Comparison of ENCODE assay signal across 8 mouse cellular contexts in the genomic region with DNA sequence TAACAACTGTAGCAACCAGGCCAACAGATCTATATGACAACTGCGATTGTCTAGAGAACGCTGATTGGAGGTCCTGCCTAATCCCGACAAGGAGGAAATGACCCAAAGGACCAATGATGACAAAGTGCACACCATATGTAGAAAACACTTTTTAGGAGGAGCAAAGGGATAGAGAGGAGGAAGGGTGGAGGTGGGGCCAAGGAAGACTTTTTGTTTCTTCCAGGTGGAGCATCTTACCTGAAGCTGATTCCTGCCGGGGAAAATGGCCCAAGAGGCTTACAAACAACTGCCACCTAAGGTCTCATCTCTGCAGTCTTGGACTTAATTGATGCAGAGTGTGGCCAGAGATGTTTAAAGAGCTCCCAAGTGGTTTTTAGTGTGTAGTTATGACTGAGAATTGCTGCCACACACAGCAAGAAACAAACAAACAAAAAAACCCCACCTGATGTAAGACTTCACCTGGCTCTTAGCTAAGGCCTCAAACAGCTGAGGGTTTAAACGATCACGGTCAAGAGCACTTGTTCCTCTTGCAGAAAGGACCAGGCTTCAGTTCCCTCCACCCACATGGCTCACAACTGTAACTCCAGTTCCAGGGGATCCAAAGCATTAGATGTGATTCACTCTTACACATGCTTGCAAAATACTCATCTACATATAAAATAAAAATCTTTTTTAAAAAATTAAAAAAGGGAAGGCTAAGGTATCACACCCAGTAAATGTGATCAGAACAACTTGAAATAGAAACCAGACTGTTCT. TPM values are rescaled to one million over a fixed set of nuclear protein-coding genes. Genes with fewer than 3 reads are reported as not detected.
DNase-seq lines count a peak whose midpoint lies in the region; ATAC-seq and TF ChIP-seq lines count a peak whose summit lies in the region.

No protein-coding gene starts in this region.

- DNase-seq in heart, postnatal 25 days (ENCODE audit: low spot score) = no peak
- DNase-seq in ES-E14 (ENCODE audit: low read depth, low spot score) = no peak
- no peak for DNase-seq in heart, postnatal 0 days (ENCODE audit: low spot score)
- DNase-seq in midbrain, embryonic 11.5 days (ENCODE audit: low spot score, missing footprints) = peak; percentile 78
- no peak for DNase-seq in right cerebral cortex, postnatal 36 days (ENCODE audit: low spot score in 2 of 2)
- no peak for DNase-seq in kidney, postnatal 36 days
- DNase-seq in layer of hippocampus, postnatal 14 days (ENCODE audit: low spot score in 2 of 2) = no peak

- H3K4me2 ChIP-seq in heart, embryonic 12.5 days = peak overlapping the region; percentile 72
- H3K4me2 ChIP-seq in heart, postnatal 0 days (ENCODE audit: low read depth, low read length) = peak overlapping the region; percentile 76
- H3K4me2 ChIP-seq in midbrain, embryonic 11.5 days = peak overlapping the region; percentile 43

- H3K9ac ChIP-seq in heart, embryonic 12.5 days = peak overlapping the region; percentile 94; the same call in 1 of the 2 replicates
- peak overlapping the region; percentile 98 for H3K9ac ChIP-seq in ES-E14 (ENCODE audit: insufficient read depth, low read depth, low read length, poor library complexity, severe bottlenecking)
- H3K9ac ChIP-seq in heart, postnatal 0 days (replicated peaks; ENCODE audit: low read depth, low read length) = peak overlapping the region; percentile 86; the same call in 1 of the 2 replicates
- peak overlapping the region; percentile 99 for H3K9ac ChIP-seq in midbrain, embryonic 11.5 days (ENCODE audit: low read length)

- peaks cover 12% of the 10 kb centered on the region for H3K36me3 ChIP-seq in heart, embryonic 12.5 days
- H3K36me3 ChIP-seq in ES-E14 (ENCODE audit: control insufficient read depth, insufficient read depth, low read length, poor library complexity, severe bottlenecking) = peaks cover 10% of the 10 kb centered on the region
- H3K36me3 ChIP-seq in heart, postnatal 0 days (replicated peaks; ENCODE audit: control insufficient read depth, insufficient read depth, low read length) = peaks cover 7% of the 10 kb centered on the region
- no peaks in the 10 kb centered on the region for H3K36me3 ChIP-seq in midbrain, embryonic 11.5 days (ENCODE audit: control insufficient read depth, insufficient read depth, low read length)

- peak overlapping the region; percentile 77 for H3K4me3 ChIP-seq in heart, embryonic 12.5 days
- peak overlapping the region; percentile 86 to 88 for H3K4me3 ChIP-seq in ES-E14 (ENCODE audit: insufficient read depth in 1 of 2, low read depth in 1 of 2, low read length in 2 of 2, poor library complexity in 1 of 2, severe bottlenecking in 1 of 2)
- peak overlapping the region; percentile 72 for H3K4me3 ChIP-seq in heart, postnatal 0 days (ENCODE audit: low read depth, low read length)
- H3K4me3 ChIP-seq in midbrain, embryonic 11.5 days (ENCODE audit: low read depth, low read length) = peak overlapping the region; percentile 96

- peaks cover 16% of the 10 kb centered on the region for H3K4me1 ChIP-seq in heart, embryonic 12.5 days (replicated peaks)
- peaks cover 0 to 6% of the 10 kb centered on the region in 2 experiments; a peak in 3 of 4 replicates for H3K4me1 ChIP-seq in ES-E14 (ENCODE audit: control insufficient read depth in 2 of 2, insufficient read depth in 2 of 2, low read length in 2 of 2, poor library complexity in 1 of 2)
- H3K4me1 ChIP-seq in heart, postnatal 0 days (ENCODE audit: control insufficient read depth, insufficient read depth) = 0 out of 2 replicates have a peak, but pooled peaks cover 7% of the 10 kb centered on the region
- H3K4me1 ChIP-seq in midbrain, embryonic 11.5 days (ENCODE audit: control insufficient read depth, insufficient read depth, low read length) = peaks cover 14% of the 10 kb centered on the region; the same call in 1 of the 2 replicates

- intact Hi-C loops in heart, postnatal 25 days (cut with DNase I) = no loop called here

- no peaks in the 10 kb centered on the region for H3K9me3 ChIP-seq in heart, embryonic 12.5 days (replicated peaks)
- no peaks in the 10 kb centered on the region for H3K9me3 ChIP-seq in ES-E14 (ENCODE audit: control insufficient read depth, insufficient read depth, low read depth, low read length)
- H3K9me3 ChIP-seq in heart, postnatal 0 days (replicated peaks; ENCODE audit: control insufficient read depth, low read length) = no peaks in the 10 kb centered on the region
- no peaks in the 10 kb centered on the region for H3K9me3 ChIP-seq in midbrain, embryonic 11.5 days (ENCODE audit: control insufficient read depth, low read length)

- no peaks in the 10 kb centered on the region for H3K27me3 ChIP-seq in heart, embryonic 12.5 days (replicated peaks)
- no peaks in the 10 kb centered on the region for H3K27me3 ChIP-seq in heart, postnatal 0 days (ENCODE audit: control insufficient read depth, insufficient read depth, low read length)
- no peaks in the 10 kb centered on the region for H3K27me3 ChIP-seq in midbrain, embryonic 11.5 days (ENCODE audit: control insufficient read depth, insufficient read depth, low read length)

- peak overlapping the region; percentile 78 for H3K27ac ChIP-seq in heart, embryonic 12.5 days (ENCODE audit: poor library complexity, severe bottlenecking)
- H3K27ac ChIP-seq in ES-E14 (ENCODE audit: insufficient read depth, low read depth, low read length, poor library complexity, severe bottlenecking) = peak overlapping the region; percentile 56; the same call in 1 of the 2 replicates
- H3K27ac ChIP-seq in heart, postnatal 0 days (ENCODE audit: low read depth) = peak overlapping the region; percentile 89
- H3K27ac ChIP-seq in midbrain, embryonic 11.5 days (ENCODE audit: low read depth, low read length) = peak overlapping the region; percentile 88

- in situ Hi-C loops in ES-E14 (cut with MboI; ENCODE audit: low sequenced_read_pairs in 2 of 2, unreplicated experiment in 2 of 2) = no loop called here

- 71% methylated on average over 6 of the region's 6 CpGs for WGBS in heart, embryonic 12.5 days
- 67% methylated on average over 6 of the region's 6 CpGs for WGBS in heart, postnatal 0 days
- WGBS in midbrain, embryonic 11.5 days = 78% methylated on average over 6 of the region's 6 CpGs

- TF ChIP-seq EP300 in heart, postnatal 0 days (IDR thresholded peaks at IDR 0.05; ENCODE audit: low read depth) = no peak

- no peak for TF ChIP-seq CTCF in heart, postnatal 0 days (IDR thresholded peaks at IDR 0.05; ENCODE audit: low read depth)

- no peak for ATAC-seq in heart, embryonic 12.5 days (ENCODE audit: insufficient number of reproducible peaks, low FRiP score)
- ATAC-seq in heart, postnatal 0 days (ENCODE audit: insufficient read depth, low read depth) = no peak
- ATAC-seq in midbrain, embryonic 11.5 days (ENCODE audit: low FRiP score) = no peak

TF ChIP-seq in ES-E14, 5 proteins besides CTCF, POLR2A, EP300 and RAD21:
- TF ChIP-seq ZNF384 (IDR thresholded peaks at IDR 0.05; ENCODE audit: low read depth, low read length) = no peak
- TF ChIP-seq ZC3H11A (IDR thresholded peaks at IDR 0.05; ENCODE audit: borderline replicate concordance, low read depth, low read length) = no peak
- no peak for TF ChIP-seq CHD2 (IDR thresholded peaks at IDR 0.05; ENCODE audit: low read depth, low read length)
- no peak for TF ChIP-seq HCFC1 (IDR thresholded peaks at IDR 0.05; ENCODE audit: borderline replicate concordance, insufficient read depth, low read length)
- no peak for TF ChIP-seq MAFK (IDR thresholded peaks at IDR 0.05; ENCODE audit: insufficient read depth, low read depth, low read length)

RNA-seq across cellular contexts. Expression of a gene that starts 0.7 kb away (rescaled TPM):
- 743 and 765 TPM in 2 replicates for polyA plus RNA-seq in heart, embryonic 12.5 days (2016; fragmentation: Nextera tagmentation; extraction: Ambion mirVana)
- total RNA-seq in heart, postnatal 25 days (2021) = 100 to 1,000 TPM; 290 to 301 TPM
- 641 and 707 TPM in 2 replicates for total RNA-seq in ES-E14 (2012; rRNA removed)
- 704 and 779 TPM in 2 replicates for total RNA-seq in heart, postnatal 0 days (2014; rRNA removed; ENCODE audit: low replicate concordance)
- polyA plus RNA-seq in heart, postnatal 0 days (2015; fragmentation: Nextera tagmentation; extraction: Ambion mirVana) = 923 and 965 TPM in 2 replicates
- polyA plus RNA-seq in midbrain, embryonic 11.5 days (2014; fragmentation: Nextera tagmentation; extraction: Ambion mirVana) = 694 and 720 TPM in 2 replicates
- 100 to 1,000 TPM; 293 to 310 TPM for total RNA-seq in layer of hippocampus, postnatal 14 days (2021)

RNA-seq across cellular contexts. Expression of a gene that starts 4.8 kb away (rescaled TPM):
- polyA plus RNA-seq in heart, embryonic 12.5 days (2016; fragmentation: Nextera tagmentation; extraction: Ambion mirVana) = 14.5 and 20.1 TPM in 2 replicates
- 10 to 100 TPM; 34.6 to 47.1 TPM for total RNA-seq in heart, postnatal 25 days (2021)
- total RNA-seq in ES-E14 (2012; rRNA removed) = 0.98 and 1.4 TPM in 2 replicates
- 4.5 and 6.3 TPM in 2 replicates for total RNA-seq in heart, postnatal 0 days (2014; rRNA removed; ENCODE audit: low replicate concordance)
- polyA plus RNA-seq in heart, postnatal 0 days (2015; fragmentation: Nextera tagmentation; extraction: Ambion mirVana) = 19.2 and 20.2 TPM in 2 replicates
- 5.2 and 5.8 TPM in 2 replicates for polyA plus RNA-seq in midbrain, embryonic 11.5 days (2014; fragmentation: Nextera tagmentation; extraction: Ambion mirVana)
- total RNA-seq in layer of hippocampus, postnatal 14 days (2021) = 10 to 100 TPM; 28.7 to 29.0 TPM

RNA-seq across cellular contexts. Expression of a gene that starts 36.7 kb away (rescaled TPM):
- 1,404 and 1,433 TPM in 2 replicates for polyA plus RNA-seq in heart, embryonic 12.5 days (2016; fragmentation: Nextera tagmentation; extraction: Ambion mirVana)
- 100 to 1,000 TPM; 177 to 178 TPM for total RNA-seq in heart, postnatal 25 days (2021)
- 11.4 and 13.8 TPM in 2 replicates for total RNA-seq in ES-E14 (2012; rRNA removed)
- 114 and 243 TPM in 2 replicates for total RNA-seq in heart, postnatal 0 days (2014; rRNA removed; ENCODE audit: low replicate concordance)
- 788 and 904 TPM in 2 replicates for polyA plus RNA-seq in heart, postnatal 0 days (2015; fragmentation: Nextera tagmentation; extraction: Ambion mirVana)
- polyA plus RNA-seq in midbrain, embryonic 11.5 days (2014; fragmentation: Nextera tagmentation; extraction: Ambion mirVana) = 57.2 and 60.5 TPM in 2 replicates
- 1 to 10 TPM; 4.3 to 5.8 TPM for total RNA-seq in layer of hippocampus, postnatal 14 days (2021)
